Mouse (Mus musculus) kidney, embryonic 14.5 days (tissue): ENCODE measurements around the gene Zbtb32. TPM values are rescaled to one million over a fixed set of nuclear protein-coding genes. Genes with fewer than 3 reads are reported as not detected.

Source experiments
- ATAC-seq: fragments of 200-750 bp; cut with Nextera tagmentation; 2 replicates; pipeline ENCODE4 v1.8.0; 2017; ENCODE audit warnings: moderate number of reproducible peaks, mild to moderate bottlenecking, moderate TSS enrichment, moderate library complexity; ENCODE audit not compliant: low FRiP score, low TSS enrichment
- H3K27ac ChIP-seq: fragments of 300-500 bp; sonication (generic); 2 replicates; pipeline ENCODE4 v1.5.1; 2014; ENCODE audit warnings: low read depth, mild to moderate bottlenecking, low read length, moderate library complexity, mixed read lengths
- H3K27me3 ChIP-seq: fragments of 300-500 bp; sonication (generic); 2 replicates; pipeline ENCODE4 v1.6.1; 2014; ENCODE audit warnings: mild to moderate bottlenecking, low read length; ENCODE audit not compliant: control insufficient read depth, insufficient read depth
- H3K36me3 ChIP-seq: fragments of 300-500 bp; sonication (generic); 2 replicates; pipeline ENCODE4 v1.6.1; 2014; ENCODE audit warnings: low read length, mixed read lengths; ENCODE audit not compliant: control insufficient read depth, insufficient read depth
- H3K4me1 ChIP-seq: fragments of 300-500 bp; sonication (generic); 2 replicates; pipeline ENCODE4 v1.6.1; 2014; ENCODE audit warnings: low read length, mixed read lengths; ENCODE audit not compliant: control insufficient read depth, insufficient read depth
- H3K4me2 ChIP-seq: fragments of 300-500 bp; sonication (generic); replicated peaks from 2 replicates; pipeline ENCODE4 v1.6.1; 2014; ENCODE audit warnings: low read depth, mild to moderate bottlenecking, low read length
- H3K4me3 ChIP-seq: fragments of 300-500 bp; sonication (generic); 2 replicates; pipeline ENCODE4 v1.5.1; 2014; ENCODE audit warnings: mild to moderate bottlenecking, low read length
- H3K9ac ChIP-seq: fragments of 300-500 bp; sonication (generic); 2 replicates; pipeline ENCODE4 v1.6.1; 2014; ENCODE audit warnings: low read depth, mild to moderate bottlenecking, low read length, moderate library complexity
- H3K9me3 ChIP-seq: fragments of 300-500 bp; sonication (generic); 2 replicates; pipeline ENCODE4 v1.6.1; 2016; ENCODE audit warnings: low read length; ENCODE audit not compliant: control insufficient read depth
- WGBS: fragments of 180-500 bp; shearing (Covaris S2); extraction: QIAGEN DNeasy Blood & Tissue Kit; methylation state at CpG from one replicate; pipeline ENCODE4 v1.1.7; 2014; 5-methylcytosine and 5-hydroxymethylcytosine counted together
- microRNA-seq: library from miRNA; unstranded; fragments of <30 nt; microRNA quantifications from one replicate; pipeline ENCODE4, GENCODE M21; 2016
- polyA plus RNA-seq: library from polyadenylated mRNA; unstranded; fragments of >200 nt; fragmentation: Nextera tagmentation; extraction: Ambion mirVana; gene quantifications from 2 replicates; pipeline ENCODE4 v1.2.1, GENCODE M21; 2014

Zbtb32 gene
- polyA plus RNA-seq, 1 experiment from 2014 or later, result 0.22 TPM

GRCm38 (mm10) chr7:30549880-30550279 is 48.8 kb downstream of the Zbtb32 start:
- Histone ChIP-seq H3K36me3 (peaks cover 41% of the 10 kb centered on the region), H3K9me3 (no peaks in the 10 kb centered on the region), H3K4me3 (no peak overlapping the region), H3K27ac (no peak overlapping the region), H3K4me2 (no peak overlapping the region), H3K4me1 (peaks cover 8% of the 10 kb centered on the region; the same call in 1 of the 2 replicates), H3K27me3 (no peaks in the 10 kb centered on the region), H3K9ac (no peak overlapping the region)
- WGBS, result 98% methylated on average over 2 of the region's 2 CpGs
- ATAC-seq, result no peak

GRCm38 (mm10) chr7:30544327-30544726 is 54.4 kb downstream of the Zbtb32 start:
- Histone ChIP-seq H3K4me1 (no peaks in the 10 kb centered on the region), H3K27me3 (no peaks in the 10 kb centered on the region), H3K4me2 (no peak overlapping the region), H3K27ac (no peak overlapping the region), H3K9me3 (no peaks in the 10 kb centered on the region), H3K36me3 (peaks cover 66% of the 10 kb centered on the region), H3K4me3 (no peak overlapping the region), H3K9ac (no peak overlapping the region)
- 87% methylated on average over 2 of the region's 2 CpGs for WGBS
- no peak for ATAC-seq

- Histone ChIP-seq H3K27ac (no peak overlapping the region), H3K4me2 (no peak overlapping the region), H3K9me3 (no peaks in the 10 kb centered on the region), H3K4me1 (0 out of 2 replicates have a peak, but pooled peaks cover under 1% of the 10 kb centered on the region), H3K4me3 (no peak overlapping the region), H3K27me3 (no peaks in the 10 kb centered on the region), H3K36me3 (peaks cover 44% of the 10 kb centered on the region), H3K9ac (no peak overlapping the region)
- no peak for ATAC-seq
- WGBS, result 89% methylated on average over 7 of the region's 7 CpGs
Observed at GRCm38 (mm10) chr7:30540572-30540971, 58.1 kb downstream of the Zbtb32 start.

Small RNA genes within 50 kb of the gene (microRNA-seq; reads per million reads assigned to microRNA genes)
- 1.7 reads per million for gene Gm38670
- gene Mir3569, result 0.84 reads per million

Other genes starting within 250 kb of the Zbtb32 start
- gene Lrfn3, start 236.1 kb downstream of the Zbtb32 start, polyA plus RNA-seq, result 5.8 and 7.2 TPM in 2 replicates
- gene Tyrobp, start 185.1 kb downstream of the Zbtb32 start, polyA plus RNA-seq, result 23.8 and 26.7 TPM in 2 replicates
- 0.57 and 1.0 TPM in 2 replicates for gene Hcst, start 179.1 kb downstream of the Zbtb32 start, polyA plus RNA-seq
- 1.1 and 1.9 TPM in 2 replicates for gene Nfkbid, start 177.2 kb downstream of the Zbtb32 start, polyA plus RNA-seq
- gene Aplp1, start 153.4 kb downstream of the Zbtb32 start, polyA plus RNA-seq, result 16.7 and 19.0 TPM in 2 replicates
- gene Kirrel2, start 141.2 kb downstream of the Zbtb32 start, polyA plus RNA-seq, result 0.20 and 0.54 TPM in 2 replicates
- gene Nphs1, start 140.6 kb downstream of the Zbtb32 start, polyA plus RNA-seq, result 2.7 and 3.0 TPM in 2 replicates
- 0.94 and 2.3 TPM in 2 replicates for gene Prodh2, start 105.3 kb downstream of the Zbtb32 start, polyA plus RNA-seq
- 13.4 and 17.3 TPM in 2 replicates for gene Arhgap33, start 63.8 kb downstream of the Zbtb32 start, polyA plus RNA-seq
- gene Hspb6, start 46.7 kb downstream of the Zbtb32 start, polyA plus RNA-seq, result 8.9 and 9.2 TPM in 2 replicates
- gene Proser3, start 46.6 kb downstream of the Zbtb32 start, polyA plus RNA-seq, result 15.2 and 25.0 TPM in 2 replicates
- 38.5 and 48.0 TPM in 2 replicates for gene Lin37, start 39.1 kb downstream of the Zbtb32 start, polyA plus RNA-seq
- gene U2af1l4, start 35.6 kb downstream of the Zbtb32 start, polyA plus RNA-seq, result 109 and 119 TPM in 2 replicates
- 8.0 and 11.3 TPM in 2 replicates for gene Gm49396, start 35.6 kb downstream of the Zbtb32 start, polyA plus RNA-seq
- 121 and 182 TPM in 2 replicates for gene Psenen, start 35.3 kb downstream of the Zbtb32 start, polyA plus RNA-seq
- gene Igflr1, start 33.5 kb downstream of the Zbtb32 start, polyA plus RNA-seq, result 2.9 and 3.7 TPM in 2 replicates
- 12.3 and 13.6 TPM in 2 replicates for gene Kmt2b, start 10.2 kb downstream of the Zbtb32 start, polyA plus RNA-seq
- 2.2 and 2.3 TPM in 2 replicates for gene Upk1a, start 13.9 kb upstream of the Zbtb32 start, polyA plus RNA-seq
- 961 and 1,287 TPM in 2 replicates for gene Cox6b1, start 27.2 kb upstream of the Zbtb32 start, polyA plus RNA-seq
- not detected in 2 replicates for gene Etv2, start 36.9 kb upstream of the Zbtb32 start, polyA plus RNA-seq
- 93.4 and 111 TPM in 2 replicates for gene Rbm42, start 51.4 kb upstream of the Zbtb32 start, polyA plus RNA-seq
- 45.8 and 58.6 TPM in 2 replicates for gene Haus5, start 66.1 kb upstream of the Zbtb32 start, polyA plus RNA-seq
- not detected in 2 replicates for gene Pmis2, start 72.7 kb upstream of the Zbtb32 start, polyA plus RNA-seq
- gene 2200002J24Rik, start 100.0 kb upstream of the Zbtb32 start, polyA plus RNA-seq, result not detected in 2 replicates
- gene Atp4a, start 113.3 kb upstream of the Zbtb32 start, polyA plus RNA-seq, result 1.2 and 1.3 TPM in 2 replicates
- gene Tmem147, start 130.6 kb upstream of the Zbtb32 start, polyA plus RNA-seq, result 202 and 206 TPM in 2 replicates
- gene Gapdhs, start 144.8 kb upstream of the Zbtb32 start, polyA plus RNA-seq, result 0.61 and 1.6 TPM in 2 replicates
- 1.1 and 1.6 TPM in 2 replicates for gene Sbsn, start 152.6 kb upstream of the Zbtb32 start, polyA plus RNA-seq
- gene Dmkn, start 164.8 kb upstream of the Zbtb32 start, polyA plus RNA-seq, result 0.74 and 0.95 TPM in 2 replicates
- not detected in 2 replicates for gene Krtdap, start 189.0 kb upstream of the Zbtb32 start, polyA plus RNA-seq
- 0.31 TPM in 1 of 2 replicates, not detected in the other for gene Ffar2, start 224.9 kb upstream of the Zbtb32 start, polyA plus RNA-seq